Mouse (Mus musculus): ENCODE results near the gene Bhlhe40.

The Bhlhe40 gene

GRCm38 (mm10) chr6:108713175-108713974 lies 52.9 kb downstream of the Bhlhe40 start:
- no peak for DNase-seq (ENCODE audit: low spot score in 2 of 2)

Data from right cerebral cortex, postnatal 10 days (tissue).